Mouse (Mus musculus): ENCODE data around the gene Hist1h4f. TPM values are rescaled to one million over a fixed set of nuclear protein-coding genes. Genes with fewer than 3 reads are reported as not detected.

Hist1h4f gene
- total RNA-seq, 2 experiments from 2014 or later, result 143 to 156 TPM

GRCm38 (mm10) chr13:23510127-23510526, 41.3 kb downstream of the Hist1h4f start:
- DNase-seq, result no peak

- DNase-seq, result no peak
Observed at GRCm38 (mm10) chr13:23506819-23507515, 44.5 kb downstream of the Hist1h4f start.

- no peak for DNase-seq
Observed at GRCm38 (mm10) chr13:23506351-23506750, 45.1 kb downstream of the Hist1h4f start.

GRCm38 (mm10) chr13:23505662-23506345, 45.6 kb downstream of the Hist1h4f start:
- no peak for DNase-seq

- DNase-seq, result peak in 1 of 2 experiments; percentile 44
Observed at GRCm38 (mm10) chr13:23503797-23504196, 47.7 kb downstream of the Hist1h4f start.

GRCm38 (mm10) chr13:23502916-23503315, 48.5 kb downstream of the Hist1h4f start:
- no peak for DNase-seq

GRCm38 (mm10) chr13:23502031-23502567, 49.3 kb downstream of the Hist1h4f start:
- DNase-seq, result no peak

GRCm38 (mm10) chr13:23501511-23501910, 49.9 kb downstream of the Hist1h4f start:
- no peak for DNase-seq

Small RNA genes within 50 kb of the gene (microRNA-seq; reads per million reads assigned to microRNA genes)
- gene Gm44297, result 0 reads per million in 2 experiments
- gene Gm44359, result 0 reads per million in 2 experiments
- 0 reads per million in 2 experiments for gene Gm44394
- gene n-TStga1, result 0 reads per million in 2 experiments

Other genes starting within 250 kb of the Hist1h4f start
- 10 to 100 TPM; 37.7 to 38.8 TPM for gene Zfp322a, start 182.4 kb downstream of the Hist1h4f start, total RNA-seq (2021)
- 1 to 10 TPM; 7.9 to 8.7 TPM for gene Abt1, start 127.8 kb downstream of the Hist1h4f start, total RNA-seq (2021)
- gene Btn1a1, start 85.7 kb downstream of the Hist1h4f start, total RNA-seq (2021), result not detected
- under 1 TPM; 0.51 to 0.80 TPM for gene Btn2a2, start 62.8 kb downstream of the Hist1h4f start, total RNA-seq (2021)
- 100 to 1,000 TPM; 363 to 377 TPM for gene Hist1h4h, start 20.6 kb downstream of the Hist1h4f start, total RNA-seq (2021)
- gene Hist1h2af, start 17.7 kb downstream of the Hist1h4f start, total RNA-seq (2021), result 10 to 100 TPM; 12.2 to 14.4 TPM
- 1 to 10 TPM; 3.9 to 4.9 TPM for gene Hist1h3g, start 16.2 kb downstream of the Hist1h4f start, total RNA-seq (2021)
- 1 to 10 TPM; 1.1 to 1.2 TPM for gene Hist1h2bh, start 8.3 kb downstream of the Hist1h4f start, total RNA-seq (2021)
- gene Hist1h3f, start 7.6 kb downstream of the Hist1h4f start, total RNA-seq (2021), result 10 to 100 TPM; 16.2 to 17.4 TPM
- gene Hist1h1d, start 1.6 kb upstream of the Hist1h4f start, total RNA-seq (2021), result 1 to 10 TPM; 4.3 to 6.0 TPM
- gene Hist1h3e, start 10.7 kb upstream of the Hist1h4f start, total RNA-seq (2021), result 10 to 100 TPM; 47.8 to 49.2 TPM
- 1 to 10 TPM; 5.6 to 6.4 TPM for gene Hist1h2ae, start 19.6 kb upstream of the Hist1h4f start, total RNA-seq (2021)
- gene Hist1h2bg, start 19.7 kb upstream of the Hist1h4f start, total RNA-seq (2021), result 10 to 100 TPM; 74.7 to 86.4 TPM
- gene Hist1h2bf, start 22.5 kb upstream of the Hist1h4f start, total RNA-seq (2021), result 10 to 100 TPM; 30.2 to 30.9 TPM
- gene Hist1h2ad, start 22.7 kb upstream of the Hist1h4f start, total RNA-seq (2021), result 1 to 10 TPM; 5.2 to 9.9 TPM
- gene Hist1h3d, start 24.1 kb upstream of the Hist1h4f start, total RNA-seq (2021), result 10 to 100 TPM; 12.8 to 15.5 TPM
- 100 to 1,000 TPM; 132 to 135 TPM for gene Hist1h4d, start 29.9 kb upstream of the Hist1h4f start, total RNA-seq (2021)
- gene Hist1h2be, start 69.5 kb upstream of the Hist1h4f start, total RNA-seq (2021), result 10 to 100 TPM; 12.0 to 12.3 TPM
- gene Hist1h1e, start 70.9 kb upstream of the Hist1h4f start, total RNA-seq (2021), result 10 to 100 TPM; 42.1 to 46.4 TPM
- 1 to 10 TPM; 2.7 to 3.5 TPM for gene Hist1h2ac, start 132.3 kb upstream of the Hist1h4f start, total RNA-seq (2021)
- 10 to 100 TPM; 50.8 to 57.7 TPM for gene Hist1h2bc, start 132.6 kb upstream of the Hist1h4f start, total RNA-seq (2021)
- gene Hist1h1t, start 144.2 kb upstream of the Hist1h4f start, total RNA-seq (2021), result not detected
- gene Hist1h4c, start 146.8 kb upstream of the Hist1h4f start, total RNA-seq (2021), result 10 to 100 TPM; 95.4 to 98.7 TPM
- 1 to 10 TPM; 1.7 to 3.0 TPM for gene Hfe, start 159.2 kb upstream of the Hist1h4f start, total RNA-seq (2021)
- 10 to 100 TPM; 52.8 to 55.3 TPM for gene Hist1h1c, start 187.2 kb upstream of the Hist1h4f start, total RNA-seq (2021)
- gene Hist1h3c, start 194.0 kb upstream of the Hist1h4f start, total RNA-seq (2021), result 1 to 10 TPM; 2.5 to 5.2 TPM
- 10 to 100 TPM; 23.0 to 24.2 TPM for gene Hist1h2bb, start 195.1 kb upstream of the Hist1h4f start, total RNA-seq (2021)
- 10 to 100 TPM; 29.8 to 37.0 TPM for gene Hist1h2ab, start 199.5 kb upstream of the Hist1h4f start, total RNA-seq (2021)
- 10 to 100 TPM; 15.0 to 21.4 TPM for gene Hist1h3b, start 200.6 kb upstream of the Hist1h4f start, total RNA-seq (2021)
- 10 to 100 TPM; 83.9 to 89.6 TPM for gene Hist1h4b, start 205.4 kb upstream of the Hist1h4f start, total RNA-seq (2021)
- 10 to 100 TPM; 35.4 to 47.1 TPM for gene Hist1h4a, start 209.6 kb upstream of the Hist1h4f start, total RNA-seq (2021)
- gene Hist1h3a, start 210.7 kb upstream of the Hist1h4f start, total RNA-seq (2021), result 10 to 100 TPM; 37.3 to 46.3 TPM
- 10 to 100 TPM; 17.0 to 19.5 TPM for gene Hist1h1a, start 212.0 kb upstream of the Hist1h4f start, total RNA-seq (2021)
- gene Trim38, start 218.3 kb upstream of the Hist1h4f start, total RNA-seq (2021), result under 1 TPM in 1 of 2 experiments, not detected in 1; 0.18 TPM